Mouse (Mus musculus): ENCODE data around the gene Prpf8.

GRCm38 (mm10) chr11:75464417-75464816 is 22.2 kb upstream of the Prpf8 start:
- TF ChIP-seq CTCF (IDR thresholded peaks at IDR 0.05; ENCODE audit: borderline replicate concordance, insufficient read depth, low read depth, low read length), result no peak
- TF ChIP-seq POLR2A (IDR thresholded peaks at IDR 0.05; ENCODE audit: borderline replicate concordance, insufficient read depth, low read length), result no peak
